Mouse (Mus musculus) cortical plate, adult 2 months (tissue): ENCODE measurements around the gene D10Jhu81e.

Experiments
- CTCF ChIP-seq: fragments of 200-500 bp; IDR thresholded peaks from 2 replicates; pipeline ENCODE4 v1.5.1; 2011; ENCODE audit warnings: mild to moderate bottlenecking, control low read depth, low read length; ENCODE audit not compliant: insufficient read depth; ENCODE audit errors: extremely low read depth
- POLR2A ChIP-seq: fragments of 200-500 bp; IDR thresholded peaks from 2 replicates; pipeline ENCODE4 v1.6.1; 2011; ENCODE audit warnings: mild to moderate bottlenecking, low read length, control low read depth; ENCODE audit not compliant: insufficient read depth; ENCODE audit errors: extremely low read depth

GRCm38 (mm10) chr10:78158041-78158440 is 11.5 kb downstream of the D10Jhu81e start:
- no peak for TF ChIP-seq POLR2A
- TF ChIP-seq CTCF: no peak
